Mouse (Mus musculus): ENCODE measurements at regions not wholly inside any gene's neighbourhood (a gene's known extent, or its start where the extent isn't known, plus 50 kb on each side); places are given as distances from the start of the nearest gene placed in this dataset.

GRCm38 (mm10) chr8:82702044-82702443 lies 71.9 kb downstream of the Zfp330 start:
- no peak for DNase-seq (ENCODE audit: low read depth, low spot score)

DNA sequence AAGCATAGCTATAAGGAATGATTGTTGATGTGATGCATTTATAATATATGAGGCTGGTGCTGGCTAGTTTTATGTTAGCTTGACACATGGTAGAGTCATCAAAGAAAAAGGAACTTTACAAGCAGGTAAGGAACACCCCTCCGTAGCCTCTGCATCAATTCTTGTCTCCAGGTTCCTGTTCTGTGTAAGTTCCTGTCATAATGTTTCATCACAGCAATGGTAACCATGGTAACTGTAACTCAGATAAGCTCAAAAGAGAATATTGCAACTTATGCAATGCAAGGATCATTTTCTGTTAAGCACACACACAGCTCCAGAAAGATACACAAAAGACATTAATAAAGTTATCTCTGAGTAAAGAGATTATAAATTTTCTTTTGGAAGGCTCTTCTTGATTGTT lies 73.5 kb downstream of the Zfp330 start:
- no peak for DNase-seq (ENCODE audit: low read depth, low spot score)

GRCm38 (mm10) chr8:82699221-82699620 lies 74.7 kb downstream of the Zfp330 start:
- DNase-seq (ENCODE audit: low read depth, low spot score) = no peak

GRCm38 (mm10) chr8:82698071-82698470 lies 75.9 kb downstream of the Zfp330 start:
- peak; percentile 29 for DNase-seq (ENCODE audit: low read depth, low spot score)

DNA sequence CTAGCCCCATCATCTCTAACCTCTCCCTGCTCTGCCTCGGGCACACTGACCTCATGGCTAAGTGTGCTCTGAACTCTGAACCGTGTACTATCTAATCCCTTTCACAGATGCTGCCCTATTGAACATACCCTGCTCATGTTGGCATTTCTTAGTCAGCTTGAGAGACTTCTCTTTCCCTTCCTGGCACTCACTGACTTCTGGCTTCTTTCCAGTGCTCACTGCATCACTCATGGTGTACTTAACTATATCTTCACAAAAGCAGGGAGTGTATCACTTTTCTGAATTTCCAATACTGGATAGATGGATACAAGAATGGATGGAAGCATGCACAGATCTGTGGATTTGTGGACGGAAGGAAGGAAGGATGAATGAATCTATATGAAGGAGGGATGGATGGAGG lies 80.9 kb downstream of the Zfp330 start:
- DNase-seq (ENCODE audit: low read depth, low spot score) = no peak

GRCm38 (mm10) chr8:82689322-82689721 lies 84.6 kb downstream of the Zfp330 start:
- DNase-seq (ENCODE audit: low read depth, low spot score) = peak; percentile 35

- DNase-seq (ENCODE audit: low read depth, low spot score) = peak; percentile 36
Measured at GRCm38 (mm10) chr8:82685966-82686365, 88.0 kb downstream of the Zfp330 start.

DNA sequence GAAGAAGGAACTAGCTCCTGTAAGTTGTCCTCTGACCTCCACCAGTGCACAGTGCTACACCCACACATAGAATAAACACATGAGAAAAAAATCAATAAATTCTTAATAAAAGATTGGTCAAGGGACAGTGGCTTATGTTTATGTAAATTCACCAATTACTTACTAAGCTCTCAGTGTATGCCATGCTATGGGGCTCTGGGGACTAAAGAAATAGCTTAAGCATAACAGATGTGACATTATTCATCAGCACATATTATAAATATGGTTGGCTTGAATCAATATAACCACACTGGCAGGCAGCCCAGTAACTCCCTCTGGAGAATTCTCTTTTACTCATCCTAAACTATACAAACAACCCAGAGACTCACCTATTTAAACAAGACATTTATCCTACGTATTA lies 95.2 kb downstream of the Zfp330 start:
- no peak for DNase-seq (ENCODE audit: low read depth, low spot score)

- DNase-seq (ENCODE audit: low read depth, low spot score) = no peak
Measured at GRCm38 (mm10) chr8:82677781-82678180, 96.2 kb downstream of the Zfp330 start.

- peak; percentile 12 for DNase-seq (ENCODE audit: low read depth, low spot score)
Measured at GRCm38 (mm10) chr8:82669241-82669640, 104.7 kb downstream of the Zfp330 start.

GRCm38 (mm10) chr8:82665131-82665530 lies 108.8 kb downstream of the Zfp330 start:
- no peak for DNase-seq (ENCODE audit: low read depth, low spot score)

- DNase-seq (ENCODE audit: low read depth, low spot score) = no peak
Measured at GRCm38 (mm10) chr8:82640502-82640901, 133.5 kb downstream of the Zfp330 start.

GRCm38 (mm10) chr8:82630486-82630885 lies 143.5 kb downstream of the Zfp330 start:
- DNase-seq (ENCODE audit: low read depth, low spot score) = no peak

DNA sequence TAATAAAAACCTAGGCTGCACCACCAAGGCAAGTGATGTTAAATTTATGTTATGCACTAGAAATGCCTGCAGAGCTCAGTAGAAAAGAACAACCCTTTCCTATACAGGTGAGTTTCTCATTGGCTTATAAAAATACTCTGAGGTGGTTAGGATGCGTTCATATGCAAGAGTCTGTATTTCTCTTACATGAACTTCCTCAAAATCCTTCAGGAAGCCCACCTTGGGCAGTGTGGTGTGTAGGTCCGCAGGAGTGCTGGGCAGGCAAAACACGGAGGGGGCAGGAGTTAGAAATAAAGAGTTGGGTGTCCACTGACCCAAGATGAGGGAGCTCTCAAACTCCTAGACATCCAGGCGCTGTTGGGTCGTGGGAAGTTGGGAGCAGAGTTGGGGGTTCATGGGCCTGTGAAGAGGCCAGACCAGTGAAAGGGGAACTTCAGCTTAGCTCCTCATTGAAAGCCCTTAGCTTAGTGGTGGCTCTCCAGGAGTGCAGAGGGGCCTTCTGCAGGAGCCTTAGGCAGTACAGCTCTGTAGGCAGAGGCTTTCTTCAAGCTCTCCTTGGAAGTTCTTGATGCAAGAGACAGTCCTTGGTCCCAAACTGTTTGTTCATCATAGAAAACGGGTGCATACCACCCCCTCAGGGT lies 150.0 kb downstream of the Zfp330 start:
- no peak for DNase-seq (ENCODE audit: low read depth, low spot score)

GRCm38 (mm10) chr8:82618668-82619067 lies 155.3 kb downstream of the Zfp330 start:
- no peak for DNase-seq (ENCODE audit: low read depth, low spot score)

DNA sequence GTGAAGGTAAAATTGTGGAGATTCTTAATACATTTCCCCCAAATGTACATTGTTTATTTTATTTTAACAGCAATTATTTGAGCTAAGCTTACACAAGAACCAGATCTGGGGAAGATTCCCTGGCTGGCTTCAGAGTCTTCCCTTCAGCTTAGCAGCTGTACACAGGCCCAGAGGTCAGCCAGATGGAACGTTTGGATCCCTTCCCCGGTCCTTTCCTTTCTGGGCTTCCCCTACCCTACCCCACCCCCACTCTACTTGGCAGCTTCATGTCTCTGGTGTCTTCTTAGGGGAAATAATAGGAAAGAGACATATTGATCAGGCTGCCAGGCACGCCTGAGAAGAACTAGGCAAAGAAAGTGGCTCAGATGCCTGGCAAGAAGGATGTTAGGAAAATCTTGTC lies 172.4 kb downstream of the Zfp330 start:
- peak; percentile 80 for DNase-seq (ENCODE audit: low read depth, low spot score)

GRCm38 (mm10) chr8:82573434-82573833 lies 170.4 kb upstream of the Il15 start:
- DNase-seq (ENCODE audit: low read depth, low spot score) = no peak

DNA sequence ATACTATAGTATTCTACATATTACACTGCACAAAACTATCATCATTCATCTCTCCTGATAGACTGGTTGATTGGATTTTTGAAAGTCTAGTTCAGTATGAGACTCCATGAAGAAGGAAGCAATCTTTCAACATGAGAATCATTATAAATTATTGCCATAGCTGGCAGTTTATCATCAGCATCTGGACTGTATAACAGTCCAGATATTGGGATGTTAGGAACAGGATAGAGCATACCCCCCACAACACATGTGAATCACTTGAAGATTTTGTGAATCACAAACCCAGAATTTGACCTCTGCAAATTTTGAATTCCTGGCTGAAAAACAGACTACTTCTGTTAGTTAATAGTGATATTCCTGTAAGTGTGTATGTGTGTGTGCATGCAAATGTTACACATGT lies 135.1 kb upstream of the Il15 start:
- DNase-seq (ENCODE audit: low read depth, low spot score) = no peak

DNA sequence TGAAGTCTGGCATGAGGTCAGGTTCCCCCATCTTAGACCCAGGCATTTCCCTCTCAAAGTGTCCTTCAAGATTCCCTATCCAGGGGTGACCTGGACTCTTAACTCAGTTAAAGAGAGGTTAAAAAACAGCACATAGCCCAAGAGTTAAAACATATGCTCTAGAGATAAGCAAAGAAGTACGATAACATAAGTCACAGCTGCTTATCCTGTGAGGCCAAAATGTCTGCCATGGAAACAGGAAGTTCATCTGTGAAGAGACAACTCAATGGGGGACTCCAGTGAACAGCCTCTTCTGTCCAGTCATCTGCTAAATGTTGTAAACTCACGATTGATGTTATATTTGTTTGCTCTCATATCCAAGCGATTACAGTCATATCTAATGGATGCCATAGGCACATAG lies 126.1 kb upstream of the Il15 start:
- DNase-seq (ENCODE audit: low read depth, low spot score) = no peak

DNA sequence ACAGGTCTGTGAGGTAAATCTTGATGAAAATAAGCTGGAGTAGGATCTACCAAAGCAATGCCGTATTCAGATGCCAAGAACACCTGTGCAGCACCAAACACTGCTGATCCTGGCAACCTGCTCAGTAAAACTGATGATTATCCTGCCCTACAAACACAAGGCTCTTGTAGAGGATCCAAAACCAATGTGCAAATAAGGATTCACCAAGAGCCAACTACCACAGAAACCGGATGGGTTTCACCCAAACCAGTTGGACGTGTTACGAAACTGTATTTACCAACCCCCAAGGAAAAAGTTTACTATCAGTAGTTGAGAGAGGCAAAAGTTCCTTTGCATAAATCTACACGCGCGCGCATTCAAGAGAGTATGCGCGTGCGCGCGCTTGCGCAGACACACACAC lies 120.8 kb upstream of the Il15 start:
- no peak for DNase-seq (ENCODE audit: low read depth, low spot score)

GRCm38 (mm10) chr8:82498496-82498895 lies 95.5 kb upstream of the Il15 start:
- DNase-seq (ENCODE audit: low read depth, low spot score) = no peak

- DNase-seq (ENCODE audit: low read depth, low spot score) = peak; percentile 55
Measured at GRCm38 (mm10) chr8:82477856-82478255, 74.8 kb upstream of the Il15 start.

DNA sequence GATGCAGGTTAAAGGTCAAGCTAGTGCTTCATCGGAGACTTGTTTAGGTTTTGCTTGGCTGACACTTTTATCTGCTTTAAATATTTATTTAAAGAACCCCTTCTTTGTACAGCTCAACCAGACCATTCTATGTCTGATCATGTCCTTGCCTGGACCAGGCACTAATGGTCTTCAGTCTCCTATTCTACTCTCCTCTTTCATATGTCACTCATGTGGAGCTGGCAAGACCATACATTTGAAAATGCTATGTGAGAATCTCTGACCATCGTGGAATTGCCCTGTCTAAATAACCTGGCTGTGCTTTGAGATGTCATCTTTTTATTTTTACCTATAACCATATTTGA lies 74.4 kb upstream of the Il15 start:
- DNase-seq (ENCODE audit: low read depth, low spot score) = no peak

DNA sequence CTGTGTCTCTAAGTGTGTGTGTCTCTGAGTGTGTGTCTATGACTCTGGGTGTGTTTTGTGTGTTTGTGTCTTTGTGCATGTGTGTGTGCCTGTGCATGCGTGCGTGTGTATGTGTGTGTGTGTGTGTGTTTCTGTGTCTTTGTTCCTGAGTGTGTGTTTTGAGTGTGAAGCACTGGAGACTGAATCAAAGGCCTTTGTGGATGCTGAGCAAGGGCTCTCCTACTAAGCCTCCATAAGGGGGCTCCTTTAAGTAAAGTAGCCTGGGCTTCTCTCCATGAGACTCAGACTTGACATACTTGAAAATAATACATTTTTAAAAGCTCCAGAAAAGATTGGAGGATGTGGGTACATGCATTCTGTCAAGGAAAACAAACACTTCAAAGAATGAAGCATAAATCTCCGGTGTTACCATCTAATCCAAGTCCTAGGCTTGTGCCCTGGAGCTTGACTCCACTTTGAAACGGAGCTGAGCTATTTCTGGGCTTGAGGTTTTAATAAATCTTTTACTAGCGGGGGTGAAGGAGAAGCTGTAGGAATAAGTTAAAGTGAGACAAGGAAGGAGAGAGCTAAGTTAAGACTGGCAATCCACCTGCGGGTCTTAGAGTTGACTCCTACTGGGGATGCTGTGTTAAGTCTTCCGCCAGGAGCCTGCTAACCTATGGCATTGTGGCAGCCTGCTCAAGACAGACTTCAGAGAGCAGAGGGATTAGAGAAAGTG lies 73.8 kb upstream of the Il15 start:
- peak; percentile 2 for DNase-seq (ENCODE audit: low read depth, low spot score)

Measured in skeletal muscle tissue, adult 2 months (tissue).